Mouse (Mus musculus) monocyte, adult 5-6 weeks (primary cell): ENCODE measurements around the gene Ints2. TPM values are rescaled to one million over a fixed set of nuclear protein-coding genes. Genes with fewer than 3 reads are reported as not detected.
"Not testable (repeated sequence)": the region's sequence is repeated elsewhere in the genome, so short reads cannot be mapped to it uniquely, and the experiment has no call there.

ENCODE experiments used
- ATAC-seq: fragments of 153-309, 156-312 bp; replicated peaks from 2 replicates; pipeline ENCODE4 v1.8.0; 2017; ENCODE audit warnings: mild to moderate bottlenecking; ENCODE audit not compliant: low TSS enrichment, insufficient number of reproducible peaks, severe bottlenecking, poor library complexity, low FRiP score
- total RNA-seq: library from RNA; stranded (forward); fragments of 200-1000, 200-491, 200-594 nt; gene quantifications from 3 replicates; pipeline ENCODE4 v1.2.3, GENCODE M21; 2017

Gene Ints2
- total RNA-seq: 10.8 to 12.8 TPM (median 11.3 TPM) in 3 replicates

DNA sequence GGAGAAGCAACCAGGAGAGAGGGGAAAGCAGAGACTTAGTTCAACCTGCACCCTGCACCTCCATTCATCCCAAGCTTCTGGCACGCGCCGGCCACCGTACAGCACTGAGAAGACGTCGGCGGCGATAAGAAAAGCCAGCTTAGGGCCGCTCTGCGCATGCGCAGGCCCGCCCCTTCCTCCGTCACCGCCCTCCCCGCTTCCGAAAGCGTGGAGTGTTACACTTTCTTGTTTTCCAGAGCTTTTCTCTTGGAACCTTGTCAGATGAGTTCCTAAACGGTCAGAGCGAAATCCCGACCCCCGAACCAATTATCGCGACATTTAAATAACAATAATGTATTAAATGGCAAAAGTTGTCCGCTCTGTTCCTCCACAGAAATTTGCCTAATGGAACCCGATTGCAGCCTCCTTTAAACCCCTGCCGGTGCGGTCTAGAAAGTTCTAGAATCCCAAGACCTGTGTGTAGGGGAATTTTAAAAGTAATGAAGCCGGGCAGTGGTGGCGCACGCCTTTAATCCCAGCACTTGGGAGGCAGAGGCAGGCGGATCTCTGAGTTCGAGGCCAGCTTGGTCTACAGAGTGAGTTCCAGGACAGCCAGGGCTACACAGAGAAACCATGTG lies at the start of gene Ints2:
TSS of gene Ints2 (minus strand) at position 116 of the 617 bp plus-strand sequence.
- ATAC-seq: peak; percentile 98

DNA sequence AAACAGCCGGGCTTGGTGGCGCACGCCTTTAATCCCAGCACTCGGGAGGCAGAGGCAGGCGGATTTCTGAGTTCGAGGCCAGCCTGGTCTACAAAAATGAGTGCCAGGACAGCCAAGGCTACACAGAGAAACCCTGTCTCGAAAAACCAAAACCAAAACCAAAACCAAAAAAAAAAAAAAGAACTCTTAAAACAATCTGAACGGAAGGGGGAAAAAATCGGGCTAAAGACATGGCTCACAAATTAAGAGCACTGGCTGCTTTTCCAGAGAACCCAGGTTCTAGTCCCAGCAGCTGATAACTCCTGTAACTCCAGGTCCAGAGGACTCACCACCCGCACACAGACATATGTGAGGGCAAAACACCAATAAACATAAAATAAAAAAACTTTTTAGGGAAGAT lies 34.8 kb upstream of the Ints2 start:
- not testable (repeated sequence) for ATAC-seq

DNA sequence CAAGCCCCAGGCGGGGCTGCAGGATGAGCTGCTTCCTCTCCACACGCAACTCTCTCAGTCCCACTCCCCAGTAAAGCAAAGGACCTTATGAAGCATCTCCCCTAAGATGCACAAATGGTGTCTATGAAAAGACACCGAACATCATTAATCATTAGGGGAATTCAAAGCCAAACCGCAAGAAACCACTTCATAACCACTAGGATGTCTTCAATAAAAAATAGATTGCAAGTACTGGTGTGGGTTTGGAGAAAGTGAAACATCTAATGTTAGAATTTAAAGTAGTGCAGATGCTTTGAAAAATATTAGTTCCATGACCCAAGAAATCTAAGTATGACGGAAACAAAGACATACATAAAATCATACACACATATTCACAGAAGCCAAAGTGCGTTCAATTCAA lies 34.3 kb upstream of the Ints2 start:
- no peak for ATAC-seq

DNA sequence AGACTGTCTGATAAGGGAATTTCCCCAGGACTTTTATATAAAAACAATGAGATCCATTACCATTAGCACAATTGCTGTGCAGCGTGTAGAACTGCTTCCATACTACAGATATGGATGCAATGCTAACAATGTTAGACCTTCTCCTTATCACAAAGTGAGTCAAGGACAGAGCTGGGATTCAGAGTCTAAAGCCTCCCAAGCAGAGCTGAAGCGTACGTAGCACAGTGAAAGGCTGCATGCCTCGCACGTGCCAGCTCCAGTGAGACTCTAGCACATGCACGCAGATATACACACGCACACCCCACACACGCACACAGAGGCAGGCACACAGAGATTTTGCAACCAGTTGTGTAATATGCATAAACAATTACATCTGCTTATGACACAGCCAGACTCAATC lies 28.4 kb upstream of the Ints2 start:
- no peak for ATAC-seq

DNA sequence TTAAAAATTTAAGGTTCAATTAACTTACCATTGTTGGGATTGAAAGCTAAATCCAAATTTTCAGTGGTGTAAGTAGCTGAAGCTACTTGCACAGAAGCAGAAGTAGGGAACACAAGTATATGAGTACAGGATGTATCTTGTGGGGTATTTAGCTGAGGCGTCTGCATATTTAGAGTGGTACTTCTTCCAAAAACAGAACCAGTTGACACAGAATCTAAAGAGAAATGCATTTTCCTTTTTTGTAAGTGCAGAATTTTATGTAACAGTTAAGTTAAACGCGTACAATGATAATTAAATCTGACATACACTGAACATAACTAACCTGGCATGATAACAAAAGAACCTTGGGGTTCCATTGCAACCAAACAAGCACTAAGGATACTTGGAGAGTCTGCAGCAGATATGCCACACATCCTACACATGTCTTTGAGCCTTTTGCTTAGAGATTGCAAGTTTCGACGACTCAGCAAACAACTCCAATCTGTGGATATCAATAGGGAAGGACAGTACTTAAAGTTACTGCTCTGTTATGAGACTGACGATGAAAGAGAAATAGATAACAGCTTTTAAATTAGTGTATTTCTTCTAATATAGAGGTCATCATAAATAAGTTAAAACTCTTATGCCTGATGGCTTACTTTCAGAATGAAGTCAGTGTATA lies 21.2 kb upstream of the Ints2 start:
- ATAC-seq: no peak

DNA sequence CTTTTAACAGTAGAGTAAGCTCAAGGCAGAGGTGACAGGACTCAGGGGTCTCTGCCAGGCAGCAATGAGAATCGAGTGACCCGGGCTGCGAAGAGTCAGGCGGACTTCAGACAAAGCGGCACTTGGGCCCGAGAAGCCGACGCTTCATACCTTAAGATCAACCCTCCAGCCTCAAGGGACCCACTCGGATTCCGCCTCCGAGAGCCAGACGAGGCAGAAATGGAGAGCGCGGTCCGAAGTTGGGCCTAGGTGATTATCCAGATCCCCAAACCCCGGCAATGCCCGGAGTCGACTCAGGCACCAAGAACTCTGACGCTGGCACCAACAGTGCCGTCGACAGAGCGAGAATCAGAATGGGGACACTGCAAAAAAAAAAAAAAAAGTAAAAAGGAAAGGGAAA lies 321 bp downstream of the Ints2 start:
- no peak; the same call in 1 of the 2 replicates for ATAC-seq

DNA sequence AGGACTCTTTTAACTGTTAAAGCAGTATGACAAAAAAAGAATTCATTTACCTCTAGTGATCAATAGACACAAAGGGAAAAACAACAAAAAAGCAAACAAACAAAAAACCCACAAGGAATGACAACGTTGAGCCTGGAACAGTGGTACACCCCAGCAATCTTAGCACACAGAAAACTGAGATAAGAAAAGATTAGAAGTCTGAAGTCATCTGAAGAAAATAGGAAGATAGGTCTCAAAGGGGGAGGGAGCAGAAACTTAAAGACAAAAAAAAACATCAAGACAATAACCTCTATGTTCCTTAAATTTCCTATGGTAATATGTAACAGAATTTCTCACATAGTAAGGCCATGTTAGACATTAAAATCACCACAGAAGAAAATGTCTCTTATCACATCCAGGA lies 4.0 kb downstream of the Ints2 start:
- no peak for ATAC-seq

DNA sequence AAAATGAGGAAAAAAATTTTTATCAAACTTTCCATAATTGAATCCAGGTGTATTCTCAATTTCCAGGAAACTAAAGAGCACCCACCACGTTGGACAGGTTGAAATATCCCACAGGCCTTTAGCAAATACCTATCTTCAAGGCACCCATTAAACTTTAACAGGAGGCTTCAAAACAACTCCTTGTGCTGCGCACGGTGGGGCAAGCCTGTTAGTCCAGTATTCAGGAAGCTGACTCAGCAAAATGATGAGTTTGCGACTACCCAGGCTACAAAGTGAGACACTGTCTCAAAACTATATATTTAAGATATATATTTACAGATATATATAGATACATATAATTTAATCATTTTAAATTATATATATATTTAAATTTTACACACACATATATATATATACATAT lies 24.9 kb downstream of the Ints2 start:
- ATAC-seq: no peak

DNA sequence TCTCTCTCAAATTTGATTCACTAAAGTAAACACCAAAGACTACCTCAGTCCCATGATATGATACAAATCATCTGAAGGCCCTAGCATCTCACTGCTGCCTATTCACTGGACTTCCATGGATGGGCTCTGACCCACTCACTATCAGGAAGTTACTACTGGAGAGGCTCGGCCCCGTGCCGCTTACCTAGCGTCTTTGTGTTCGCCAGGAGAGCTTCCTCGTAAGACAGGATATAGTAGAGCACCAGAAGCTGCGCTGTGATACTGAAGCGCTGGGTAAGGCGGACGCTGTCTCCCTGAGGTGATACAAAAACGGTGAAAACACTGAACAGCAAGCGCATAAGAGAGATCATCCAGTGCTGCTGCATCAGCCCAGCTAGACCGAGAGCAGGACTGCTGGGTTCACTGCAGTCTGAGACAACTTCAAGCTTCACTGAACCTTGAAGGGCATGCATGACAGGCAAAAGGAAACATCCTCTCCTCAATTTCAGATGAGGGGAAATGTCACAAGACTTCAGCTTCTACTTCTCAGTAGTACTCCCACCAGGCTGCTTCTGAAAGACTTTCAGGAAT lies 25.5 kb downstream of the Ints2 start:
- no peak for ATAC-seq

DNA sequence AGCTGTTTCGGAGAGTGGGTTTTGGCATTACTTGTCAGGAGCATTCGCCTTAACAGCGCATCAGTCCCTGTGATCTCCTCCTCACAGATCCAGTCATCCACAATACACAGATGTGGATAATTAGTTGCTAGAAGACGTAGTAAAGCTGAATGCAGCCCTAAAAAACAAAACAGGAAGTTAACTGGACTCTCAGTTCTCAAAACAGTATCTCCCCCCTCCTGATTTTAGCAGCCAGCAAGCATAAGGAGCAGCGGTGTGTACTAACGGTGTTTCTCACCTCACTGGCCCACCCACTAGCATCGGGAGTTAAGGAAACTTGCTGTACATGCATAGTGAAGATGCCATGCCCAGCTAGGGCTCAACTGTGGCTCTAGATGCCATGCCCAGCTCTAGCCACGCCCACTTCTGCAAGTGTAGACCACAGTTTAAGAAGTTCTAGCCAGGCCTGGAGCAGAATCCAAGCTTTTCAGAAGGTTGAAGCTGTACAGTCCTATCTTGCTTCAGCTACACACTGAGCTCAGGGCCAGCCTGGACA lies 30.7 kb downstream of the Ints2 start:
- peak; percentile 63 for ATAC-seq

DNA sequence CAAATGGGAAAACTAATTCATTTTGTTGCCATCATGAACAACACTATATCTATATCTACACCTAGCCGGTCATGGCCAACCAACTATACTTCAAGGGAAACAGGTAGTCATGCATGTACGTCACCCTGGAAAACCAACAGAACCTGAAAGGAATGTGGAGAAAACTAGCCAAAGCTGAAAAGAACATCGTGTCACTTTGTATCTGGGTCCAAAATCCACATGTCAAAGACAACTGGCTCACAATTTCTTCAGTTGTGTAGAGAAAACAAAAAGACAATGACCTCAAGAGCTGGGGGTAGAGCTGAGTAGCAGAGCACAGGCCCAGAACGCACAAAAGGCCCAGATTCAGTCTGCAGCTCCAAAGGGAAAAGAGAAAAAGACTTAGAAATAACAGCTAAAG lies 31.6 kb downstream of the Ints2 start:
- ATAC-seq: no peak

DNA sequence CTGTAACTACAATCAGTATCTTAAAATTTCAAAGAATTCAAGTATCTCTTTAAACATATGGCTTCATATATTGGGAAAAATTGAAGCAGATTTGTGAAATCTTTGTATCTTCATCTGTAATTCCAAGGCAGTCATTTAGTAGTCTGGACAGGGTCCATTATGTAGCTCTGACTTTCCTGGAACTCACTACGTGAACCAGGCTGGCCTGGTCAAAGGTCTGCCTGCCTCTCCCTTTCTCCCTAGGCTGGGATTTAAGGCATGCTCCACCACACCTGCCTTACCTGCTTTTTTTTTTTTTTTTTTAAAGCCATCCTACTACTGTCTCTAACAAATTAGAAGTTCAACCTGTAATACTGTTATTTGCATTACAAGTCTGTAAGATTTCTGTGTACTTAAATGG lies 45.6 kb downstream of the Ints2 start:
- no peak for ATAC-seq

DNA sequence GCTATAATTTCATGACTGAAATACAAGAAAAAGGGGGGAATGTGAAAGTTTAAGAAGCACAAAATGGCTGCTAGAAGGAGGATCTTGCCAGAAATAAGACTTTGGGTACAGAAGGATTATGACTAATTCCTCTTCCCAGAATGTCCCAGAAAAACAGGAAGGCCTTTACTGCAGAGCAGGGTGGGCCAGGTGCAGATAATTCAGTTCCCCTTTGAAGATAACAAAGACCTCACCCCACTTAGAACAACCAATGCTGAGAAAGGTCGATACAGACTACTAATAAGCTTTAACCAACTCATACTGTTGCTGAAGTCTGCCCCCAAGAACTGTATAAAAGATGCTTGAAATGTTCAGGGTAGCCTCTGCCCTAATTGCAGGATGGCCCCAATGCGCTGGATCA lies 48.3 kb downstream of the Ints2 start:
- no peak for ATAC-seq

DNA sequence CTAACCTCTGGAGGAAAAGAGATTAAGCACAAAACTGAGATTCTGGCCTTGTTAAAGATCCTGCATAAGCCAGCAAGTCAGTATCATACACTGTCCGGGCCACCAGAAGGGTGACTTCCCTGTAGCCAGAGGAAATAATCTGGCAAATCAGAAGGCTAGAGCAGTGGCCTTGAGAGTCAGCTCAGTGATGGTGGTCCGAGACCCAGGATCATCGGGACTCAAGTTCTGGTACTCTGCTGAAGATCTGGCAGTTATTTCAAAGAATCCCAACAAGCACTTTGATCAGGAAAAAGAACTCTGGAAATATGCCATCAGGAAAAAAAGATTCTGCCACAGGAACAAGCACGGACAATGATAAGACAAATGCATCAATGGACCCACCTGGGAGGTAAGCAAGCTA lies 51.5 kb downstream of the Ints2 start:
- ATAC-seq: no peak

DNA sequence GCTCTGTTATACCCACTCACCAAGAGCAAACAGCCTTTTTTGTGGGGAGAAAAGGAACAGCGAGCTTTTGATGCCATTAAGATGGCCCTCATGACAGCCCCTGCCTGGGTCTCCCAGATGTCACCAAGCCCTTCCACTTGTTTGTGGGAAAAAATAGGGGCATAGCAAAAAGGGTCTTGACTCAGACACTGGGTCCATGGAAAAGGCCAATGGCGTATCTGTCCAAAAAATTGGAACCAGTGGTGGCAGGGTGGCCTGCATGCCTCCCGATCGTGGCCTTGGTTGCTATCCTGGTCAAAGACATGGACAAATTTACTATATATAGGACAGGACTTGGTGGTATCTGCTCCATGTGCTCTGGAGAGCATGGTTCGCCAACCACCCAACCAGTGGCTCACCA lies 52.3 kb downstream of the Ints2 start:
- no peak for ATAC-seq

DNA sequence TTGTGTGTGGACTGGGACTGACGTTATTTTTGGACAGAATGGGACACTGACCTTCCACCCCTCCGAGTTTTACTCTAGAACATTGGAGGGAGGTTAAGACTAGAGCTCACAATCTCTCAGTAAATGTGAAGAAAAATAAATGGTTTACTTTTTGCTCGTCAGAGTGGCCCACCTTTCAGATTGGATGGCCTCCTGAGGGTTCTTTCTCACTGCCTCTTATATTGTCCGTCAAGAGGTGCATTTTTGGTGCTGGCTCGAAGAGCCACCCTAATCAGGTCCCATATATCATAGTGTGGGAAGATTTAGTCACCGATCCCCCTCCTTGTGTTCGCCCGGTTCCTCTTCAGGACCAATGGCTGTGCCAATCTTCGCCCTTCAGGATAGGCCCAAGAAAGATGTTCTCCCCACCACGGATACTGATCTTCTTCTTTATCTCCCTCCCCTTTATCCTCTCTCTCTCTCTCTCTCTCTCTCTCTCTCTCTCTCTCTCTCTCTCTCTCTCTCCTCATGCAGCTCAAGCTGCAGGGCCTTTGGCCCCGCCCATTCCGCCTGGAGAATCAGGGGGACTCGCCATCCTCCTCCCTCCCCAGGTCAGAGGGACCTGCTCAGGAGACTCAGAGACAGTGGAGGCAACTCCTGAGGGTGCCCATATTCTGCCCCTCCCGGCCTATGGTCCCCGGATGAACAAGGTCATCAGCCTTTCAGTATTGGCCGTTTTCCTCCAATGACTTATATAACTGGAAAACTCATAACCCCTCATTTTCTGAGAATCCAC lies 55.3 kb downstream of the Ints2 start:
- no peak for ATAC-seq

DNA sequence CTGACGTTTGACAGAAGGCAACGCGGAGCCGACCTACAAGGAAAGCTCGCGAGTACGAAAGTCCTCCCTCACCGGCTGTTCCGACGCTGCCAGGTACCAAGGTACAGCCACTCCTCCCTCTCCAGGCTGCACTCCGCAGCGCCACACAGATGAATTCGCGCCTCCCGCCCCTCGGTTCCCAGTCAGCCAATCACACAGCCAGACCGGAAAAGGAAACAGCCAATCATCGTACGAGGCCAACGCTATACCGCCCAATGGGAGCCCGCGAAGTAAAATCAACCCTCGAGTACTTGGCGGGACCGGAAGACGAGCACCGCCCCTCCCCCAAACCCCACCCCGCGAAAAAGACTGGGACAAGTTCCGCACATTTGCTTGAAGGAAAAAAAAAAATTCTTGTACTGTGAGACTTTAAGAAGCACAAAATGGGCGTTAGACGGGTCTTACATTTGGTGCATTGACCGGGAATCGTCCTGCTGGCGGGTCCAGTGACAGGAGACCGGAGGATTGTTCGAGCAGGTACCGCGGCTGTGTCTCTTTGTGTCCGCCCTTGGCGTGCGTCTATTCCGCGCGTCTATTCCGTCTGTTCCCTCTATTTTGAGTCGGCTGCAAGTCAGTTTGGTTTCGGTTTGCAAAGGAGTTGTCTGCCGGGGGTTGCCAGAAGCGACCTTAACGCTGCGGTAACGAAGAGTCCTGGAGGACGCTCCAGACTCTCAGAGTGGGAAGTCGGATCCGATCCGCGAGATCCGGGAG lies 56.2 kb downstream of the Ints2 start, which contains the start of gene Brip1:
TSS of gene Brip1 (minus strand) at position 157 of the 750 bp plus-strand sequence.
- ATAC-seq: peak; percentile 100

DNA sequence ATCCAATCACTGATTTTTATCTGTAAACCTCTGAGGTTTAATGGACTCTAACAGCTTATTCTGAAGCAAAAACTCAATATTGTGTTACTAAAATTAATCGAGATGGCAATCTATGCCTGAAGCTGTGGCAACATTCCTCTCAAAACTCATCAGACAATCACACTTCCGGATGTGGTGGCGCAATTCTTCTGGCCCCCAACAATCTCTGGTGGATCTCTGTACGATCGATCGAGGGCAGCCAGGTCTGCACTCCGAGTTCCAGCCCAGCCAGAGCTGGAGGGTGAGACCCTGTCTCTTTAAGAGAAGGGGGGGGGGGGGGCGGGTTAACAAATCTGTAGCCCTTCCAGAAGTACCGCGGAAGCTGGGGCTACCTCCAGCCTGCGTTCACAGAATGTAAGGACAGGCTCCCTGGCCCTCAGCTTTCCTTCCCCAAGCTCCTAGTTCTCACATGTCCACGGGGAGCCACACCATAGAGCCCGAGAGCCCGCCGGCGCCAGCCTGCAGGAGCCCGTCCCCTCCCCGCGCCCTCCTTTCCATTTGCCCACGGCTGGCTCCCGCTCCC lies 56.8 kb downstream of the Ints2 start:
- no peak for ATAC-seq
